Mouse (Mus musculus): ENCODE data around the gene Tas1r2. TPM values are rescaled to one million over a fixed set of nuclear protein-coding genes. Genes with fewer than 3 reads are reported as not detected.

The Tas1r2 gene
- polyA plus RNA-seq, 1 experiment from 2014 or later = not detected

GRCm38 (mm10) chr4:139641829-139642425, 11.4 kb upstream of the Tas1r2 start:
- Histone ChIP-seq H3K9me3 (replicated peaks) (no peaks in the 10 kb centered on the region), H3K27ac (replicated peaks) (peak overlapping the region; percentile 78), H3K4me3 (peak overlapping the region; percentile 50), H3K36me3 (peaks cover 16% of the 10 kb centered on the region), H3K27me3 (ENCODE audit: low read depth, poor library complexity, severe bottlenecking) (peaks cover 44% of the 10 kb centered on the region), H3K4me1 (peaks cover 48% of the 10 kb centered on the region)
- WGBS = 2% methylated on average over 30 of the region's 30 CpGs
- DNase-seq (ENCODE audit: low spot score) = peak; percentile 66

GRCm38 (mm10) chr4:139643972-139644371, 9.4 kb upstream of the Tas1r2 start:
- Histone ChIP-seq H3K36me3 (peaks cover 30% of the 10 kb centered on the region), H3K27ac (replicated peaks) (no peak overlapping the region), H3K4me1 (peaks cover 48% of the 10 kb centered on the region), H3K9me3 (replicated peaks) (no peaks in the 10 kb centered on the region), H3K27me3 (ENCODE audit: low read depth, poor library complexity, severe bottlenecking) (peaks cover 44% of the 10 kb centered on the region), H3K4me3 (no peak overlapping the region)
- peak; percentile 87 for DNase-seq (ENCODE audit: low spot score)
- WGBS = 19% methylated on average over 9 of the region's 9 CpGs

GRCm38 (mm10) chr4:139646916-139647315, 6.4 kb upstream of the Tas1r2 start:
- peaks cover 19% of the 10 kb centered on the region for H3K27me3 ChIP-seq (ENCODE audit: low read depth, poor library complexity, severe bottlenecking)
- no peak for DNase-seq (ENCODE audit: low spot score)
- no peak overlapping the region for H3K27ac ChIP-seq (replicated peaks)
- peaks cover 33% of the 10 kb centered on the region for H3K4me1 ChIP-seq
- H3K4me3 ChIP-seq = no peak overlapping the region
- no peaks in the 10 kb centered on the region for H3K9me3 ChIP-seq (replicated peaks)
- WGBS = 79% methylated on average over 7 of the region's 7 CpGs
- H3K36me3 ChIP-seq = peaks cover 31% of the 10 kb centered on the region

GRCm38 (mm10) chr4:139650086-139650743, 3.1 kb upstream of the Tas1r2 start:
- Histone ChIP-seq H3K27me3 (ENCODE audit: low read depth, poor library complexity, severe bottlenecking) (0 out of 2 replicates have a peak, but pooled peaks cover 3% of the 10 kb centered on the region), H3K27ac (replicated peaks) (no peak overlapping the region; the same call in 1 of the 2 replicates), H3K36me3 (peaks cover 25% of the 10 kb centered on the region), H3K4me1 (peaks cover 12% of the 10 kb centered on the region), H3K9me3 (replicated peaks) (no peaks in the 10 kb centered on the region), H3K4me3 (no peak overlapping the region)
- 86% methylated on average over 15 of the region's 15 CpGs for WGBS
- DNase-seq (ENCODE audit: low spot score) = no peak

GRCm38 (mm10) chr4:139650907-139651306, 2.4 kb upstream of the Tas1r2 start:
- 0 out of 2 replicates have a peak, but pooled peaks cover 3% of the 10 kb centered on the region for H3K27me3 ChIP-seq (ENCODE audit: low read depth, poor library complexity, severe bottlenecking)
- H3K4me3 ChIP-seq = no peak overlapping the region
- peaks cover 20% of the 10 kb centered on the region for H3K36me3 ChIP-seq
- no peak for DNase-seq (ENCODE audit: low spot score)
- peaks cover 12% of the 10 kb centered on the region for H3K4me1 ChIP-seq
- H3K27ac ChIP-seq (replicated peaks) = peak overlapping the region; percentile 38
- WGBS = 71% methylated on average over 11 of the region's 11 CpGs
- no peaks in the 10 kb centered on the region for H3K9me3 ChIP-seq (replicated peaks)

- no peak for DNase-seq (ENCODE audit: low spot score)
- Histone ChIP-seq H3K27ac (replicated peaks) (no peak overlapping the region), H3K9me3 (replicated peaks) (peaks cover 11% of the 10 kb centered on the region), H3K4me1 (no peaks in the 10 kb centered on the region), H3K36me3 (no peaks in the 10 kb centered on the region), H3K27me3 (ENCODE audit: low read depth, poor library complexity, severe bottlenecking) (no peaks in the 10 kb centered on the region), H3K4me3 (no peak overlapping the region)
- WGBS = 93% methylated on average over 14 of the region's 14 CpGs
Observed at GRCm38 (mm10) chr4:139661897-139662296, 8.6 kb downstream of the Tas1r2 start.

- no peak for DNase-seq (ENCODE audit: low spot score)
- H3K9me3 ChIP-seq (replicated peaks) = no peaks in the 10 kb centered on the region
- no peak overlapping the region for H3K4me3 ChIP-seq
- WGBS = 65% methylated on average over 6 of the region's 6 CpGs
- H3K27me3 ChIP-seq (ENCODE audit: low read depth, poor library complexity, severe bottlenecking) = no peaks in the 10 kb centered on the region; the same call in 1 of the 2 replicates
- H3K27ac ChIP-seq (replicated peaks) = no peak overlapping the region
- H3K36me3 ChIP-seq = no peaks in the 10 kb centered on the region
- H3K4me1 ChIP-seq = no peaks in the 10 kb centered on the region
Observed at GRCm38 (mm10) chr4:139667632-139668031, 14.3 kb downstream of the Tas1r2 start.

- no peaks in the 10 kb centered on the region for H3K9me3 ChIP-seq (replicated peaks)
- peaks cover 18% of the 10 kb centered on the region for H3K27me3 ChIP-seq (ENCODE audit: low read depth, poor library complexity, severe bottlenecking)
- H3K27ac ChIP-seq (replicated peaks) = no peak overlapping the region
- no peak overlapping the region for H3K4me3 ChIP-seq
- H3K36me3 ChIP-seq = no peaks in the 10 kb centered on the region
- peak; percentile 75 for DNase-seq (ENCODE audit: low spot score)
- H3K4me1 ChIP-seq = no peaks in the 10 kb centered on the region
- 23% methylated on average over 6 of the region's 6 CpGs for WGBS
Observed at GRCm38 (mm10) chr4:139669847-139670246, 16.5 kb downstream of the Tas1r2 start.

- no peak overlapping the region for H3K27ac ChIP-seq (replicated peaks)
- WGBS = 82% methylated on average over 9 of the region's 9 CpGs
- no peak for DNase-seq (ENCODE audit: low spot score)
- H3K36me3 ChIP-seq = no peaks in the 10 kb centered on the region
- H3K9me3 ChIP-seq (replicated peaks) = peaks cover 18% of the 10 kb centered on the region
- H3K4me1 ChIP-seq = 0 out of 2 replicates have a peak, but pooled peaks cover 4% of the 10 kb centered on the region
- peaks cover 25% of the 10 kb centered on the region for H3K27me3 ChIP-seq (ENCODE audit: low read depth, poor library complexity, severe bottlenecking)
- no peak overlapping the region for H3K4me3 ChIP-seq
Observed at GRCm38 (mm10) chr4:139675696-139676095, 22.4 kb downstream of the Tas1r2 start.

- Histone ChIP-seq H3K27ac (replicated peaks) (no peak overlapping the region), H3K27me3 (ENCODE audit: low read depth, poor library complexity, severe bottlenecking) (peaks cover 15% of the 10 kb centered on the region), H3K4me1 (peaks cover 6% of the 10 kb centered on the region), H3K4me3 (no peak overlapping the region), H3K9me3 (replicated peaks) (peaks cover 22% of the 10 kb centered on the region), H3K36me3 (no peaks in the 10 kb centered on the region)
- DNase-seq (ENCODE audit: low spot score) = no peak
- WGBS = 82% methylated on average over 22 of the region's 22 CpGs
Observed at GRCm38 (mm10) chr4:139683728-139684638, 30.6 kb downstream of the Tas1r2 start.

- WGBS = 13% methylated on average over 3 of the region's 3 CpGs
- Histone ChIP-seq H3K9me3 (replicated peaks) (peaks cover 17% of the 10 kb centered on the region), H3K27me3 (ENCODE audit: low read depth, poor library complexity, severe bottlenecking) (peaks cover 17% of the 10 kb centered on the region), H3K27ac (replicated peaks) (no peak overlapping the region), H3K4me3 (no peak overlapping the region), H3K36me3 (no peaks in the 10 kb centered on the region), H3K4me1 (peaks cover 8% of the 10 kb centered on the region)
- peak; percentile 79 for DNase-seq (ENCODE audit: low spot score)
Observed at GRCm38 (mm10) chr4:139684639-139685017, 31.3 kb downstream of the Tas1r2 start.

GRCm38 (mm10) chr4:139688058-139688457, 34.7 kb downstream of the Tas1r2 start:
- no peak for DNase-seq (ENCODE audit: low spot score)
- H3K4me1 ChIP-seq = peaks cover 19% of the 10 kb centered on the region
- H3K27me3 ChIP-seq (ENCODE audit: low read depth, poor library complexity, severe bottlenecking) = peaks cover 52% of the 10 kb centered on the region
- WGBS = 68% methylated on average over 9 of the region's 9 CpGs
- no peaks in the 10 kb centered on the region for H3K9me3 ChIP-seq (replicated peaks)
- H3K27ac ChIP-seq (replicated peaks) = no peak overlapping the region
- H3K36me3 ChIP-seq = no peaks in the 10 kb centered on the region
- no peak overlapping the region for H3K4me3 ChIP-seq

Data from midbrain, embryonic 10.5 days (tissue).